Mouse (Mus musculus): ENCODE data around the gene Fbxo11. TPM values are rescaled to one million over a fixed set of nuclear protein-coding genes. Genes with fewer than 3 reads are reported as not detected.

Fbxo11 gene
- 62.2 and 79.4 TPM in 2 replicates for total RNA-seq (2023)

DNA sequence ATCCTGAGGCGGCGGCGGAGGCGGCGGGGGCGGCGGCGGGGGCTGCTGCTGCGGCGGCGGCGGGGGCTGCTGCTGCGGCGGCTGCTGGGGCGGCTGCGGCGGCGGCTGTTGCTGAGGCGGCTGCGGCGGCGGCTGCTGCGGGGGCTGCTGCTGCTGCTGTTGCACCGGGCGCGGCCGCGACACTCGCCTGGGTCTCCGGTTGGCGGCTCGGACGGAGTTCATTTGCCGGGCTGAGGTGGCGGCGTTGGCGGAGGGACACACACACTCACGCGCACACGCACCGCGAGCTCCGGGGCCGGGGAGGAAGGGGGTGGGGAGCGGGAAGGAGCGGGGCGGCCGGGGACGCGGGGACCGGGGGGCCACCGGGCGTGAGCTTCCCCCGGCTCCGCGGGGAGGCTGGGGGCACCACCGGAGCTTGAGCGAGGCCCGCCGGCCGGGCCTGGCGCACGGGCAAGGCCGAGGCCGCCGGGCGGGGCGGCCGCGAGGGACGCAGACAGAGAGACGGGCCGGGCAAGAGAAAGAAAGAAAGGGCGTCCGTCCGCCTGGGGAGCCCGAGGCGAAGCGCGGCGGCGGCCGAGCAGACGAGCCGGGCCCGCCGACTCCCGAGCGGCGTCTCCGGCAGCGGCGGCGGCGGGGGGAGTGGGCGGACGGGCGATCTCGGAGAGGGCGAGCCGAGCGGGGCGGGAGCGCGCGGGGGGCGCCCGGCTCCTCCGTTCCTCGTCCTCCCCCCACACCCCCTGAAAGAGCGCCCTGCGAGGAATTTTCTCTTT lies at the start of gene Fbxo11:
TSS of gene Fbxo11 (minus strand) at position 261 of the 770 bp plus-strand sequence.

DNA sequence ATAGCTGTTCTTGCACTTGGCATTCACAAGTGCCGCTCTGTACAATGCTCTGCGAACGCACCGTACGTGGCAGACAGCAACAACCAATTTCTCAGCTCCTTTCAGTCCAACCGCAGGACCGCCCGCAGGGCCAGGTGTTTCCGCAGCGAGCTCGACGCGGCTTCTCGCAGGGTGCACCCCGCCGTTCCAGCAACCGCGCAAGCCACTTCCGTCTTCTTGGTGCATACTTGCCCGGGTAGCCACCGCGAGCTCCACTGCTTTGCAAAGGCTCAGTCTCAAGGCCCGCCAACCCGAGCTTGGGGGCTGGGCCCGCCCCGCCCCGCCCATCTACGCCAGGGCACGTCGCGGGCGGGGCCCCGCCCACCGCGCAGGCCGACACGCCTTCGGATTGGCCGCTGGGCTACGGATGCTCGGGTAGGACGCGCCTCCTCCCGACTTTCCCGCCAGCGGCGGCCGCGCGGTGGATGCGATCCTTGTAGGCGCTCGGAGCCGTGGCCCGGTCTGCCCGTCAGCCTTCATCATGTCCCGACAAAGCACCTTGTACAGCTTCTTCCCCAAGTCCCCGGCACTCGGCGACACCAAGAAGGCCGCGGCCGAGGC lies 90.4 kb downstream of the Fbxo11 start, which contains the start of gene Msh6:
TSS of gene Msh6 (plus strand) at position 434 of the 600 bp plus-strand sequence.

Other genes starting within 250 kb of the Fbxo11 start
- gene Rpl36-ps4, start 144.3 kb downstream of the Fbxo11 start, total RNA-seq (2023) = not detected in 2 replicates
- 11.5 and 14.9 TPM in 2 replicates for gene Msh6, start 90.2 kb downstream of the Fbxo11 start, total RNA-seq (2023)

Measured in neutrophil, adult 65 days (primary cell).